11 mouse cellular contexts compared by ENCODE assay signal in genomic region chr2:49570778-49571101, GRCm38 (mm10). TPM values are rescaled to one million over a fixed set of nuclear protein-coding genes. Genes with fewer than 3 reads are reported as not detected.
DNase-seq lines count a peak whose midpoint lies in the region; ATAC-seq and TF ChIP-seq lines count a peak whose summit lies in the region.
"Had no signal": no experiment of that assay in that cellular context is flagged by ENCODE, and none has a peak within 500 bp of the region (broad histone marks: within the 10 kb centered on the region; RNA-seq: fewer than 3 reads in every experiment).

No protein-coding gene starts in this region.

- ATAC-seq in heart, embryonic 11.5 days (replicated peaks; ENCODE audit: insufficient number of reproducible peaks, low FRiP score, low TSS enrichment), result 0 out of 2 replicates have a peak, but pooled peaks have one; percentile 46
- ATAC-seq in neural tube, embryonic 13.5 days (ENCODE audit: low read depth), result peak; percentile 34; the same call in 1 of the 2 replicates
- peak; percentile 27 for ATAC-seq in hindbrain, postnatal 0 days
- peak; percentile 15; the same call in 1 of the 2 replicates for ATAC-seq in neural tube, embryonic 15.5 days (ENCODE audit: low FRiP score)

- H3K4me3 ChIP-seq in heart, embryonic 11.5 days (ENCODE audit: low read depth, low read length), result no peak overlapping the region
- H3K4me3 ChIP-seq in neural tube, embryonic 13.5 days, result no peak overlapping the region
- H3K4me3 ChIP-seq in hindbrain, postnatal 0 days (ENCODE audit: low read length), result no peak overlapping the region
- no peak overlapping the region for H3K4me3 ChIP-seq in neural tube, embryonic 15.5 days (replicated peaks)
- H3K4me3 ChIP-seq: stomach, embryonic 15.5 days had no signal

- H3K27ac ChIP-seq in heart, embryonic 11.5 days (ENCODE audit: low read depth, low read length), result no peak overlapping the region
- no peak overlapping the region for H3K27ac ChIP-seq in neural tube, embryonic 13.5 days (replicated peaks)
- no peak overlapping the region for H3K27ac ChIP-seq in hindbrain, postnatal 0 days
- H3K27ac ChIP-seq in neural tube, embryonic 15.5 days (replicated peaks), result no peak overlapping the region
- H3K27ac ChIP-seq: liver, embryonic 14.5 days; stomach, embryonic 15.5 days had no signal

- TF ChIP-seq CTCF in hindbrain, postnatal 0 days (IDR thresholded peaks at IDR 0.05; ENCODE audit: low read depth), result no peak

- H3K4me1 ChIP-seq in heart, embryonic 11.5 days (ENCODE audit: control insufficient read depth, insufficient read depth, low read length), result no peaks in the 10 kb centered on the region; the same call in 1 of the 2 replicates
- peaks cover 38% of the 10 kb centered on the region for H3K4me1 ChIP-seq in neural tube, embryonic 13.5 days (replicated peaks)
- 0 out of 2 replicates have a peak, but pooled peaks cover 3% of the 10 kb centered on the region for H3K4me1 ChIP-seq in hindbrain, postnatal 0 days (ENCODE audit: insufficient read depth, low read length)
- peaks cover 33% of the 10 kb centered on the region for H3K4me1 ChIP-seq in neural tube, embryonic 15.5 days

- H3K9me3 ChIP-seq in heart, embryonic 11.5 days (replicated peaks; ENCODE audit: control insufficient read depth, low read length), result no peaks in the 10 kb centered on the region
- no peaks in the 10 kb centered on the region for H3K9me3 ChIP-seq in neural tube, embryonic 13.5 days
- H3K9me3 ChIP-seq in hindbrain, postnatal 0 days (ENCODE audit: low read length), result no peaks in the 10 kb centered on the region
- H3K9me3 ChIP-seq in neural tube, embryonic 15.5 days (replicated peaks), result no peaks in the 10 kb centered on the region
- H3K9me3 ChIP-seq: stomach, embryonic 15.5 days had no signal

- intact Hi-C loops in heart, postnatal 36 days (cut with DNase I), result no loop called here

- H3K9ac ChIP-seq in heart, embryonic 11.5 days (ENCODE audit: low read depth, low read length), result no peak overlapping the region
- H3K9ac ChIP-seq in neural tube, embryonic 13.5 days, result no peak overlapping the region
- no peak overlapping the region for H3K9ac ChIP-seq in hindbrain, postnatal 0 days (replicated peaks; ENCODE audit: low read length)
- no peak overlapping the region for H3K9ac ChIP-seq in neural tube, embryonic 15.5 days (replicated peaks)
- H3K9ac ChIP-seq: liver, embryonic 14.5 days; stomach, embryonic 15.5 days had no signal

- H3K36me3 ChIP-seq in heart, embryonic 11.5 days (ENCODE audit: control insufficient read depth, insufficient read depth, low read length), result no peaks in the 10 kb centered on the region
- no peaks in the 10 kb centered on the region for H3K36me3 ChIP-seq in neural tube, embryonic 13.5 days
- no peaks in the 10 kb centered on the region for H3K36me3 ChIP-seq in hindbrain, postnatal 0 days (ENCODE audit: insufficient read depth, low read length)
- no peaks in the 10 kb centered on the region for H3K36me3 ChIP-seq in neural tube, embryonic 15.5 days
- H3K36me3 ChIP-seq: stomach, embryonic 15.5 days had no signal

- H3K4me2 ChIP-seq in heart, embryonic 11.5 days, result peak overlapping the region; percentile 24; the same call in 1 of the 2 replicates
- 0 out of 2 replicates have a peak overlapping the region, but pooled peaks have one; percentile 0 for H3K4me2 ChIP-seq in neural tube, embryonic 13.5 days
- H3K4me2 ChIP-seq in hindbrain, postnatal 0 days (ENCODE audit: low read depth, low read length), result no peak overlapping the region
- H3K4me2 ChIP-seq in neural tube, embryonic 15.5 days, result no peak overlapping the region
- H3K4me2 ChIP-seq: stomach, embryonic 15.5 days had no signal

- DNase-seq in heart, postnatal 36 days, result no peak
- no peak for DNase-seq in neural tube, embryonic 10.5 days (ENCODE audit: extremely low spot score, low spot score)
- DNase-seq in hindbrain, postnatal 0 days (ENCODE audit: low spot score), result no peak
- no peak for DNase-seq in spleen, postnatal 36 days (ENCODE audit: low spot score in 2 of 2)
- no peak for DNase-seq in urinary bladder, postnatal 4 days (ENCODE audit: low spot score in 2 of 2)

- H3K27me3 ChIP-seq in heart, embryonic 11.5 days (ENCODE audit: control insufficient read depth, insufficient read depth, low read length), result no peaks in the 10 kb centered on the region
- no peaks in the 10 kb centered on the region for H3K27me3 ChIP-seq in neural tube, embryonic 13.5 days
- H3K27me3 ChIP-seq in hindbrain, postnatal 0 days (ENCODE audit: insufficient read depth, low read length), result no peaks in the 10 kb centered on the region
- H3K27me3 ChIP-seq in neural tube, embryonic 15.5 days (replicated peaks), result no peaks in the 10 kb centered on the region
- H3K27me3 ChIP-seq: Patski; stomach, embryonic 15.5 days had no signal

- 47% methylated on average over 6 of the region's 6 CpGs for WGBS in heart, embryonic 11.5 days (ENCODE audit: insufficient replicate concordance)
- 44% methylated on average over 6 of the region's 6 CpGs for WGBS in neural tube, embryonic 13.5 days
- WGBS in hindbrain, postnatal 0 days, result 54% methylated on average over 6 of the region's 6 CpGs
- 49% methylated on average over 6 of the region's 6 CpGs for WGBS in neural tube, embryonic 15.5 days

RNA-seq across cellular contexts. Expression of gene Kif5c, which starts 48.4 kb away (rescaled TPM):
- 1.2 and 1.3 TPM in 2 replicates for polyA plus RNA-seq in heart, embryonic 11.5 days (2014; fragmentation: Nextera tagmentation; extraction: Ambion mirVana)
- 1 to 10 TPM in 1 of 2 experiments, under 1 TPM in 1; 0.24 to 1.1 TPM for total RNA-seq in heart, postnatal 36 days (2021)
- polyA plus RNA-seq in neural tube, embryonic 13.5 days (2015; fragmentation: Nextera tagmentation; extraction: Ambion mirVana), result 181 and 182 TPM in 2 replicates
- 262 and 290 TPM in 2 replicates for total RNA-seq in hindbrain, postnatal 0 days (2014; rRNA removed)
- 145 and 151 TPM in 2 replicates for polyA plus RNA-seq in hindbrain, postnatal 0 days (2015; fragmentation: Nextera tagmentation; extraction: Ambion mirVana)
- 152 and 181 TPM in 2 replicates for polyA plus RNA-seq in neural tube, embryonic 15.5 days (2015; fragmentation: Nextera tagmentation; extraction: Ambion mirVana)

Comparison
In these comparisons a context has a peak if more than half of its experiments do, and no peak if none do; other contexts are left out.
1. H3K4me2 ChIP-seq: peak in heart, embryonic 11.5 days (single experiment) and neural tube, embryonic 13.5 days (single experiment); none in hindbrain, postnatal 0 days (single experiment) and neural tube, embryonic 15.5 days (single experiment).
2. RNA of gene Kif5c, which starts 48.4 kb away (polyA plus RNA-seq): 152 to 181 TPM in neural tube, embryonic 15.5 days, 181 to 182 TPM in neural tube, embryonic 13.5 days and 145 to 151 TPM in hindbrain, postnatal 0 days; 1.2 to 1.3 TPM in heart, embryonic 11.5 days; every median in the first group is over 10 times any median in the second.
3. Peak in every context shown above with its lines, with median percentiles within 50 percentile points of each other: ATAC-seq.